Mouse (Mus musculus) forebrain, embryonic 10.5 days (tissue): ENCODE data around the gene Nsmce3. TPM values are rescaled to one million over a fixed set of nuclear protein-coding genes. Genes with fewer than 3 reads are reported as not detected.

Source experiments
- DNase-seq: peaks from one replicate; pipeline ENCODE4 v3.0.0-alpha.2; 2017; ENCODE audit warnings: low spot score; ENCODE audit errors: extremely low spot score
- H3K27ac ChIP-seq: fragments of 300-500 bp; sonication (generic); 2 replicates; pipeline ENCODE4 v1.5.1; 2016; ENCODE audit warnings: mild to moderate bottlenecking
- H3K27me3 ChIP-seq: fragments of 300-500 bp; sonication (generic); 2 replicates; pipeline ENCODE4 v1.6.1; 2016; ENCODE audit warnings: mild to moderate bottlenecking; ENCODE audit not compliant: poor library complexity, severe bottlenecking
- H3K36me3 ChIP-seq: fragments of 300-500 bp; sonication (generic); replicated peaks from 2 replicates; pipeline ENCODE4 v1.6.1; 2016; ENCODE audit warnings: mild to moderate bottlenecking, moderate library complexity
- H3K4me1 ChIP-seq: fragments of 300-500 bp; sonication (generic); 2 replicates; pipeline ENCODE4 v1.6.1; 2016
- H3K4me3 ChIP-seq: fragments of 300-500 bp; sonication (generic); 2 replicates; pipeline ENCODE4 v1.5.1; 2016; ENCODE audit warnings: mild to moderate bottlenecking, moderate library complexity
- H3K9me3 ChIP-seq: fragments of 300-500 bp; sonication (generic); 2 replicates; pipeline ENCODE4 v1.6.1; 2016; ENCODE audit warnings: mild to moderate bottlenecking, moderate library complexity
- WGBS: fragments of 180-500 bp; shearing (Covaris S2); methylation state at CpG from one replicate; pipeline ENCODE4 v1.1.7; 2016; 5-methylcytosine and 5-hydroxymethylcytosine counted together
- polyA plus RNA-seq: library from polyadenylated mRNA; unstranded; fragments of >200 nt; fragmentation: Nextera tagmentation; extraction: Ambion mirVana; gene quantifications from 2 replicates; pipeline ENCODE4 v1.2.1, GENCODE M21; 2016

Gene Nsmce3
- polyA plus RNA-seq, 1 experiment from 2014 or later, result 10.5 TPM

GRCm38 (mm10) chr7:64850791-64851190, 22.0 kb downstream of the Nsmce3 start:
- WGBS, result 51% methylated on average over 3 of the region's 3 CpGs
- Histone ChIP-seq H3K4me3 (no peak overlapping the region), H3K36me3 (no peaks in the 10 kb centered on the region), H3K4me1 (0 out of 2 replicates have a peak, but pooled peaks cover 5% of the 10 kb centered on the region), H3K9me3 (no peaks in the 10 kb centered on the region), H3K27ac (no peak overlapping the region), H3K27me3 (no peaks in the 10 kb centered on the region)
- peak; percentile 23 for DNase-seq

- H3K4me3 ChIP-seq, result no peak overlapping the region
- 0 out of 2 replicates have a peak, but pooled peaks cover 5% of the 10 kb centered on the region for H3K4me1 ChIP-seq
- DNase-seq, result no peak
- H3K36me3 ChIP-seq, result no peaks in the 10 kb centered on the region
- no peak overlapping the region for H3K27ac ChIP-seq
- WGBS, result 83% methylated on average over 5 of the region's 5 CpGs
- no peaks in the 10 kb centered on the region for H3K9me3 ChIP-seq
- H3K27me3 ChIP-seq, result no peaks in the 10 kb centered on the region
Observed at GRCm38 (mm10) chr7:64847366-64847899, 25.4 kb downstream of the Nsmce3 start.

GRCm38 (mm10) chr7:64846061-64846460, 26.7 kb downstream of the Nsmce3 start:
- DNase-seq, result no peak
- Histone ChIP-seq H3K27ac (no peak overlapping the region), H3K36me3 (no peaks in the 10 kb centered on the region), H3K4me3 (no peak overlapping the region), H3K27me3 (no peaks in the 10 kb centered on the region), H3K4me1 (peaks cover 12% of the 10 kb centered on the region), H3K9me3 (no peaks in the 10 kb centered on the region)
- WGBS, result 92% methylated on average over 3 of the region's 3 CpGs

- peak; percentile 19 for DNase-seq
Observed at GRCm38 (mm10) chr7:64840946-64841659, 31.7 kb downstream of the Nsmce3 start.

GRCm38 (mm10) chr7:64840576-64840895, 32.3 kb downstream of the Nsmce3 start:
- no peak for DNase-seq
- H3K4me1 ChIP-seq, result peaks cover 29% of the 10 kb centered on the region
- H3K27ac ChIP-seq, result peak overlapping the region; percentile 80
- no peaks in the 10 kb centered on the region for H3K36me3 ChIP-seq
- H3K9me3 ChIP-seq, result no peaks in the 10 kb centered on the region
- peak overlapping the region; percentile 53 for H3K4me3 ChIP-seq
- WGBS, result 76% methylated on average over 1 of the region's 1 CpGs
- H3K27me3 ChIP-seq, result peaks cover 12% of the 10 kb centered on the region; the same call in 1 of the 2 replicates

More at GRCm38 (mm10) chr7:64840946-64841659, 31.7 kb downstream of the Nsmce3 start:
- Histone ChIP-seq H3K36me3 (no peaks in the 10 kb centered on the region), H3K4me3 (no peak overlapping the region), H3K9me3 (no peaks in the 10 kb centered on the region), H3K27ac (peak overlapping the region; percentile 80; the same call in 1 of the 2 replicates), H3K4me1 (peaks cover 29% of the 10 kb centered on the region), H3K27me3 (peaks cover 12% of the 10 kb centered on the region; the same call in 1 of the 2 replicates)
- WGBS, result 54% methylated on average over 10 of the region's 10 CpGs

- Histone ChIP-seq H3K27ac (peak overlapping the region; percentile 80), H3K27me3 (peaks cover 12% of the 10 kb centered on the region; the same call in 1 of the 2 replicates)
Observed at GRCm38 (mm10) chr7:64839801-64840575, 32.8 kb downstream of the Nsmce3 start.

DNA sequence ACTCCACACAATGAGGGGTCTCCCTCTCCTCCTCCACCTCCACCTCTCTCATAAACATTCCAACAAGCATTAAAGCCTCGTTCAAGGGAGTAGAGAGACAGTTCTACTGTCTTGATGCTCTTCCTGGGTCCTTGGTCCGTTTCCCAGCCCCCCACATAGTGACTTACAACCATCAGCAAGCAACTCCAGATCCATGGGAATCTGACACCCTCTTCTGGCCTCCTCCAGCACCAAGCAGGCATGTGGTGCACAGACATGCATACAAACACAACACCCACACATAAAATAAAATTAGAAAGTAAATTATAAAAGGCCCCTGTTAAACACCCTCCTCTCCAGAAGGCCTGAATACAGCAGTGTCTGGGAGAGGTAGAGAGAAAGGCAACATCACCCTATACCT, 33.5 kb downstream of the Nsmce3 start:
- Histone ChIP-seq H3K27me3 (peaks cover 12% of the 10 kb centered on the region; the same call in 1 of the 2 replicates), H3K4me3 (peak overlapping the region; percentile 53; the same call in 1 of the 2 replicates), H3K9me3 (no peaks in the 10 kb centered on the region), H3K4me1 (peaks cover 29% of the 10 kb centered on the region), H3K36me3 (no peaks in the 10 kb centered on the region), H3K27ac (peak overlapping the region; percentile 80; the same call in 1 of the 2 replicates)
- WGBS, result 67% methylated on average over 2 of the region's 2 CpGs
- DNase-seq, result no peak

More at GRCm38 (mm10) chr7:64839801-64840575, 32.8 kb downstream of the Nsmce3 start:
- peak overlapping the region; percentile 53 for H3K4me3 ChIP-seq
- peaks cover 29% of the 10 kb centered on the region for H3K4me1 ChIP-seq
- H3K9me3 ChIP-seq, result no peaks in the 10 kb centered on the region
- no peaks in the 10 kb centered on the region for H3K36me3 ChIP-seq
- DNase-seq, result peak; percentile 64
- 1% methylated on average over 21 of the region's 21 CpGs for WGBS

DNA sequence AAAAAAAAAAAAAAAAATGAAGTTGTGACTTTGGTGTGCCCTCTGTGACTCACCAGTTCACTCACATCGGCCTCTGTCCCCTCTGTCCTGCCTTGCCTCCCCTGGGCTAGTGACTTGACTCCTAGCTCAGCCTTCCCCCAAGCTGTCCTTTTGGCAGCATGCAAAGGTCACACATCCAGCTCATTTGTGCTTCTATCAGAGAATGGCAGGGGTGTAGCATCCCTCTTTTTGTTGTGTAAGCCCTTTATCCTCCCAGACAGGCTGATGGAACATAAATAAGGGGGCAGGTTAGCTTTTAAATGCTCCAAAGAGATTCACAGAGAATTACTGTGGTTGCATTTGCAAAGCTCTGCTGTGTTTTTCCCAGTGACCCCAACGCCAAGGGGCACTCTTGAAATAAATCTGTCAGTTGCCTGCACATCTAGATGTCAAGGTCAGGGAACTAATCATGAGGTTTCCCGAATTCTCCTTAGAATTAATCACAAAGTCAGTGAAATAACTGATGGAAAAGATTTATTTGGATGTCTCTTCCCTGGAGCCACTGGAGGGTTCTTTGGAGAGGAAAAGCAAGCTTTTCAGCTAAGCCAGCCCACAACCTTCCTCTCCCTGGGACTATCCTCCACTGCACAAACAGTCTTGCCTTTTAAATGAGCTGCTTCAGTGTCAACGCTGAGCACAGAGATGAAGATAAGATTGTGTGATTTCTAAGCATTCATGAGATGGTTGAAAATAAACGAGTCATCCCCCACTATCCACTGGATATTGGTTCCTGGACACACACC, 42.4 kb downstream of the Nsmce3 start:
- no peaks in the 10 kb centered on the region for H3K9me3 ChIP-seq
- DNase-seq, result no peak
- H3K27ac ChIP-seq, result no peak overlapping the region
- no peaks in the 10 kb centered on the region for H3K27me3 ChIP-seq
- 63% methylated on average over 5 of the region's 5 CpGs for WGBS
- H3K36me3 ChIP-seq, result no peaks in the 10 kb centered on the region
- H3K4me1 ChIP-seq, result peaks cover 3% of the 10 kb centered on the region; the same call in 1 of the 2 replicates
- no peak overlapping the region for H3K4me3 ChIP-seq

DNA sequence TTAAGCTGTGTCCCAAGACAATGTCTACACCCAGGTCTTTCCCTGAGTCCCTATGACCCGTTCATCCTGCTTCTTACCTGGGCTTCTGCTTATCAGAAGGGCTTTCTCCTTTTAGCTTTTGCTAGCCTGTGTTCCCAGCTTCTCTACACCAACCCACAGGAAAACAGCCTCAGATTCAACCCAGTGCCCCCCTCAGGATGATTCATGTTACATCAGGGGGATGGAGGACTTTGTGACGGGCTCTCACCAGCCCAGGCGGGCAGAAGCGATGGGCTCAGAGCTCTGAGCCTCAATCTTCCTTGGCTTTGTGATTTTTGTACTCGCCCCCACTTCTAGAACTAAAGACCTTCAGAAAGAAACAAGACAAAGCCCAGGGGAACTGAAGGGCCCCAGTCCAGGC, 51.7 kb downstream of the Nsmce3 start:
- Histone ChIP-seq H3K36me3 (no peaks in the 10 kb centered on the region), H3K4me1 (no peaks in the 10 kb centered on the region), H3K27ac (no peak overlapping the region), H3K4me3 (no peak overlapping the region), H3K27me3 (no peaks in the 10 kb centered on the region), H3K9me3 (no peaks in the 10 kb centered on the region)
- DNase-seq, result no peak
- WGBS, result 73% methylated on average over 5 of the region's 5 CpGs

DNA sequence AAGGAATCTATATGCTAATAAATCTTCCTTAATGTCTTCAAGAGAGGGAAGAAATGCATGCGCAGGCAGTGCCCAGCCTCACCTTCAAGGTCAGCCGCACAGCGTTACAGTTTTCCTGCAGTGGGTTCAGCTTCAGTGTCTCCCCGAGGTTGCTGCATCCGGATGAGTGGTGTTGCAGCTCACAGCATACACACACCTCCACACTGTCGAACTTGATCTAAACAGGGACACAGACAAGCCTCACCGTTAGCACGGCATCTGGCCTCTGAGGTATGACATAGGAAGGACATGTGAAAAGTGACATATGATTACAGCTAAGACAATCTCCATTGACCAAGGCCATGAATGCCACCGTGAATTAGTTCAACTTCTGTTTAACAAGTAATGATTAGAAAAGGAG, 53.1 kb downstream of the Nsmce3 start:
- Histone ChIP-seq H3K9me3 (no peaks in the 10 kb centered on the region), H3K27ac (no peak overlapping the region), H3K4me3 (no peak overlapping the region), H3K36me3 (no peaks in the 10 kb centered on the region), H3K27me3 (no peaks in the 10 kb centered on the region), H3K4me1 (no peaks in the 10 kb centered on the region)
- WGBS, result 93% methylated on average over 9 of the region's 9 CpGs
- DNase-seq, result no peak
